In the genomic region with DNA sequence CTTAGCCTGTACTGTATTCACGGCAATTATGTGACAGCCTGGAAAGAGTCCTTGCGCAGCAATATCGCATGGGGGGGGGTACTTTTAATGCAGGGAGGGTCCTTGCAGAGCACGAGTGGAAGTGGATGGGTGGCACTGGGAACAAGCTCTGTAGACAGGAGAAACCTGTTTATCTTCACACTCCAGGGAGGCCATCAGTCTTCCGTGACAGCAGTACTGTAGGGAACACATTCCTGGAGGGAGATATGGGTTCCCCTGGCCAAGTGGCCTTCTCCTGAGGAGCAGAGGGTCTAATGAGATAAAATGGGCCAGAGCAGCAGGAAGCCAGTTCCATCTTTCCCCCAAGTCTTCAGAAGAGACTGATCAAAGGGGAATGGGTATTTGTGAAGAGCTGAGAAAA, we compare ENCODE assay signal across 18 mouse cellular contexts. TPM values are rescaled to one million over a fixed set of nuclear protein-coding genes. Genes with fewer than 3 reads are reported as not detected.
DNase-seq lines count a peak whose midpoint lies in the region; ATAC-seq and TF ChIP-seq lines count a peak whose summit lies in the region.
"Had no signal": no experiment of that assay in that cellular context is flagged by ENCODE, and none has a peak within 500 bp of the region (broad histone marks: within the 10 kb centered on the region; RNA-seq: fewer than 3 reads in every experiment).

No protein-coding gene starts in this region.

- intact Hi-C loops in heart, postnatal 36 days (cut with DNase I), result no loop called here

- WGBS in heart, embryonic 15.5 days, result 15% methylated on average over 5 of the region's 5 CpGs
- WGBS in kidney, embryonic 15.5 days, result 30% methylated on average over 5 of the region's 5 CpGs
- WGBS in kidney, adult 2 months, result 29% methylated on average over 5 of the region's 5 CpGs
- 44% methylated on average over 5 of the region's 5 CpGs for WGBS in embryonic facial prominence, embryonic 13.5 days

- no peak overlapping the region for H3K9ac ChIP-seq in heart, embryonic 15.5 days
- no peak overlapping the region for H3K9ac ChIP-seq in kidney, embryonic 15.5 days
- no peak overlapping the region for H3K9ac ChIP-seq in embryonic facial prominence, embryonic 13.5 days
- H3K9ac ChIP-seq: forebrain, embryonic 15.5 days; limb, embryonic 12.5 days; liver, embryonic 15.5 days had no signal

- ATAC-seq in heart, embryonic 15.5 days (replicated peaks; ENCODE audit: insufficient number of reproducible peaks, insufficient read depth, low FRiP score, low read depth), result no peak
- no peak for ATAC-seq in kidney, embryonic 15.5 days (replicated peaks; ENCODE audit: low FRiP score)
- no peak for ATAC-seq in embryonic facial prominence, embryonic 13.5 days (ENCODE audit: insufficient number of reproducible peaks, insufficient read depth, low FRiP score, low TSS enrichment, low read depth)
- no peak for ATAC-seq in CD4-positive, CD25-positive, alpha-beta regulatory T cell, adult 4 months
- ATAC-seq: forebrain, embryonic 15.5 days; lung, postnatal 0 days had no signal

- peak overlapping the region; percentile 41 for H3K4me2 ChIP-seq in heart, embryonic 15.5 days
- H3K4me2 ChIP-seq in kidney, embryonic 15.5 days, result 0 out of 2 replicates have a peak overlapping the region, but pooled peaks have one; percentile 2
- H3K4me2 ChIP-seq in embryonic facial prominence, embryonic 13.5 days, result no peak overlapping the region
- H3K4me2 ChIP-seq: forebrain, embryonic 15.5 days; liver, embryonic 15.5 days had no signal

- no peaks in the 10 kb centered on the region for H3K27me3 ChIP-seq in heart, embryonic 15.5 days
- H3K27me3 ChIP-seq in kidney, embryonic 15.5 days, result no peaks in the 10 kb centered on the region
- no peaks in the 10 kb centered on the region for H3K27me3 ChIP-seq in kidney, adult 2 months (replicated peaks; ENCODE audit: control insufficient read depth, insufficient read depth, low read length)
- H3K27me3 ChIP-seq in embryonic facial prominence, embryonic 13.5 days, result no peaks in the 10 kb centered on the region
- H3K27me3 ChIP-seq: forebrain, embryonic 15.5 days had no signal

- H3K4me1 ChIP-seq in heart, embryonic 15.5 days (replicated peaks), result peaks cover 32% of the 10 kb centered on the region
- H3K4me1 ChIP-seq in kidney, embryonic 15.5 days, result peaks cover 35% of the 10 kb centered on the region
- H3K4me1 ChIP-seq in kidney, adult 2 months (ENCODE audit: control insufficient read depth, insufficient read depth, low read length), result no peaks in the 10 kb centered on the region
- peaks cover 32% of the 10 kb centered on the region for H3K4me1 ChIP-seq in embryonic facial prominence, embryonic 13.5 days
- H3K4me1 ChIP-seq: forebrain, embryonic 15.5 days; liver, embryonic 15.5 days had no signal

- TF ChIP-seq CTCF in kidney, adult 2 months (conservative IDR thresholded peaks at IDR 0.05; ENCODE audit: insufficient read depth, insufficient read length, low read depth, low read length), result no peak

- H3K36me3 ChIP-seq in heart, embryonic 15.5 days, result no peaks in the 10 kb centered on the region
- H3K36me3 ChIP-seq in kidney, embryonic 15.5 days, result no peaks in the 10 kb centered on the region
- H3K36me3 ChIP-seq in kidney, adult 2 months (ENCODE audit: control insufficient read depth, insufficient read depth, low read length), result no peaks in the 10 kb centered on the region
- no peaks in the 10 kb centered on the region for H3K36me3 ChIP-seq in embryonic facial prominence, embryonic 13.5 days
- H3K36me3 ChIP-seq: forebrain, embryonic 15.5 days; limb, embryonic 12.5 days; liver, embryonic 15.5 days had no signal

- H3K27ac ChIP-seq in heart, embryonic 15.5 days, result peak overlapping the region; percentile 62
- peak overlapping the region; percentile 37; the same call in 1 of the 2 replicates for H3K27ac ChIP-seq in kidney, embryonic 15.5 days
- H3K27ac ChIP-seq in kidney, adult 2 months (ENCODE audit: insufficient read depth, low read depth, low read length), result no peak overlapping the region
- peak overlapping the region; percentile 33; the same call in 1 of the 2 replicates for H3K27ac ChIP-seq in embryonic facial prominence, embryonic 13.5 days
- H3K27ac ChIP-seq: forebrain, embryonic 15.5 days; limb, embryonic 12.5 days; liver, embryonic 15.5 days had no signal

- no peak for DNase-seq in heart, postnatal 36 days
- DNase-seq in kidney, adult 2 months, result no peak
- peak; percentile 50 for DNase-seq in embryo, embryonic 10.5 days (ENCODE audit: low spot score)
- DNase-seq: cerebellum, adult 9-11 months; kidney, postnatal 14 days; midbrain, embryonic 14.5 days; spleen, adult 18-20 months; thymus, adult 2 months had no signal

- H3K4me3 ChIP-seq in heart, embryonic 15.5 days, result no peak overlapping the region
- no peak overlapping the region for H3K4me3 ChIP-seq in kidney, embryonic 15.5 days (replicated peaks)
- H3K4me3 ChIP-seq in kidney, adult 2 months (ENCODE audit: insufficient read depth, low read depth, low read length), result no peak overlapping the region
- no peak overlapping the region for H3K4me3 ChIP-seq in embryonic facial prominence, embryonic 13.5 days
- H3K4me3 ChIP-seq: forebrain, embryonic 15.5 days; limb, embryonic 12.5 days; liver, embryonic 15.5 days had no signal

- TF ChIP-seq POLR2A in kidney, adult 2 months (IDR thresholded peaks at IDR 0.05; ENCODE audit: low read depth, low read length), result no peak

- H3K9me3 ChIP-seq in heart, embryonic 15.5 days (replicated peaks), result no peaks in the 10 kb centered on the region
- H3K9me3 ChIP-seq in kidney, embryonic 15.5 days (replicated peaks), result no peaks in the 10 kb centered on the region
- H3K9me3 ChIP-seq in embryonic facial prominence, embryonic 13.5 days, result no peaks in the 10 kb centered on the region
- H3K9me3 ChIP-seq: forebrain, embryonic 15.5 days; limb, embryonic 12.5 days; liver, embryonic 15.5 days had no signal

RNA-seq across cellular contexts. Expression of a gene that starts 26.0 kb away (rescaled TPM):
- polyA plus RNA-seq in heart, embryonic 15.5 days (2015; fragmentation: Nextera tagmentation; extraction: Ambion mirVana), result 0.40 and 0.43 TPM in 2 replicates
- under 1 TPM; 0.30 to 0.33 TPM for total RNA-seq in heart, postnatal 36 days (2021)
- 2.1 and 2.6 TPM in 2 replicates for polyA plus RNA-seq in kidney, embryonic 15.5 days (2015; fragmentation: Nextera tagmentation; extraction: Ambion mirVana)
- polyA plus RNA-seq in kidney, adult 2 months (2012; rRNA removed), result 0.06 and 0.15 TPM in 2 replicates
- 1.3 and 1.8 TPM in 2 replicates for polyA plus RNA-seq in embryonic facial prominence, embryonic 13.5 days (2015; fragmentation: Nextera tagmentation; extraction: Ambion mirVana)
- under 1 TPM in 1 of 2 experiments, not detected in 1; 0.04 TPM for polyA plus RNA-seq in CD4-positive, CD25-positive, alpha-beta regulatory T cell, adult 4 months (2017; shearing (Covaris generic))
- total RNA-seq: megakaryocyte progenitor cell, adult 5-6 weeks; MEL had no signal
